Mouse (Mus musculus): ENCODE results near the gene Chrm1.
"Not testable (repeated sequence)": the region's sequence is repeated elsewhere in the genome, so short reads cannot be mapped to it uniquely, and the experiment has no call there.

Chrm1 gene

DNA sequence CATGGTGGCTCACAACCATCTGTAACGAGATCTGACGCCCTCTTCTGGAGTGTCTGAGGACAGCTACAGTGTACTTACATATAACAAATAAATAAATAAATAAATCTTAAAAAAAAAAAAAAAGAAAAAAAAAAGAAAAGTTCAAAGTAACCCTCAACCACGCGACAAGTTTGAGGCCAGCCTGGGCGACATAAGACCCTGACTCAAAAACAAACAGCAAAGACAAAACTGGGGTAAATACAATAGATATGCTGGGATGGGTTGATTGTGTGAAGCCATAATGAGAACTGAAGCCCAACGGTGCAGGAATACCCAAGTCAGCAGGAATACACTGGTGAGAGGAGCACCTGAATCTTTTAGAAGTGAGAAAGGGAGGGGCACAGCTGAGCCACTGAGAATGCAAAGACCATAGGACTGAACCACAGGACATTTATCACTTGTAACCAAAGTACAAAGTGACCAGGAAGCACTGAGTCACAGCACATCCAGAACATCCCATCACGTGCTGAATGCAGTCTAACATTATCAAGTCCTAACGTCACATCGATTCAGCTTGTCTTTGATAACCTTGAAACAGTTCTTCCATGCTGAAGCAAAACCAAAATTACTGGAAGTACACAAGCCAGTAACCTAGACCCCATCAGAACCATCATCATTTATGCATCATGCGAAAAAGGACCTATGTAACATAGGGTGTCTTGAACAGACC, 53.3 kb downstream of the Chrm1 start:
- DNase-seq (ENCODE audit: low spot score in 2 of 2): no peak

DNA sequence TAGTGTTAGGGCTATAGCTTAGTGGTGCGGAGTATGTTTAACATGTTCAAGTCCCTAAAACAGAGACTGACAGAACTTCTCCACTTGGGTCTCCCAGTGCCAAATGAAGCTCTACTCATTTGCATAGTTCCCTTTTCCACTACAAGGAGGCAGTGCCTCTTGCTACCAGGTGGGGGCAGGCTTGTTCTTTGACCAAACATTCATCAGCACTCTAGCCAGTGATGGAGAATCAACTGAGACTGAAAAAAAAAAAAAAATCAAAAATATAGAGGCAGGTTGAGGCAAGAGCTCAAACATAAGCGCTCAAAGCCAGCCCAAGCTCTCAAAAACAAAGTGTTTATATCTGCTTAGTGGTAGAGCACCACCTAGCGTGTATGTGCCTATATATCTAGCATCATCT, 54.8 kb downstream of the Chrm1 start:
- DNase-seq (ENCODE audit: low spot score in 2 of 2): no peak

DNA sequence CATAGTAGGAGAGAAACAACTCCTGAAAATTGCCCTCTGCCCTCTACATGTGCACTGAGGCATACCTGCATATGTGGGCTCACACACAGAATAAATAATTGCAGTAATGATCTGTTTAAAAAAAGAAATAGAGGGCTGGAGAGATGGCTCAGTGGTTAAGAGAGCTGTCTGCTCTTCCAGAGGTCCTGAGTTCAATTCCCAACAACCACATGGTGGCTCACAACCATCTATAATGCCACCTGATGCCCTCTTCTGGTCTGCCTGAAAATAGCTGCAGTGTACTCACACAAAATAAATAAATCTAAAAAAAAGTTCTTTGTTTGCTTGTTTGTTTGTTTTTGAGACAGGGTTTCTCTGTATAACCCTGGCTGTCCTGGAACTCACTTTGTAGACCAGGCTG, 55.4 kb downstream of the Chrm1 start:
- not testable (repeated sequence) for DNase-seq (ENCODE audit: low spot score in 2 of 2)

DNA sequence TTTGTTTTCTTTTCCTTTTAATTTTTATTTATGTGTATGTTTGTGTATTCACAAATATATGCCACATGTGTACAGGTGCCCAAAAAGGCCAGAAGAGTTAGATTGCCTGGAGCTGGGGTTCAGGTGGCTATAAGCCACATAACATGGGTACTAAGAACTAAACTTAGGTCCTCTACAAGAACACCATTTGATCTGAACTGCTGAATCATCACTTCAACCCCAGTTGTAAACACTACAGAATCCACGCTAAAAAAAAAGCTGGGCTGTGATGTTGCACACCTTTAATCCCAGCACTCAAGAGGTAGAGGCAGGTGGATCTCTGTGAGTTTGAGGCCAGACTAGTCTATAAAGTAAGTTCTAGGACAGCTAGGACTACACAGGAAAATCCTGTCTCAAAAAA, 57.8 kb downstream of the Chrm1 start:
- no peak for DNase-seq (ENCODE audit: low spot score in 2 of 2)

DNA sequence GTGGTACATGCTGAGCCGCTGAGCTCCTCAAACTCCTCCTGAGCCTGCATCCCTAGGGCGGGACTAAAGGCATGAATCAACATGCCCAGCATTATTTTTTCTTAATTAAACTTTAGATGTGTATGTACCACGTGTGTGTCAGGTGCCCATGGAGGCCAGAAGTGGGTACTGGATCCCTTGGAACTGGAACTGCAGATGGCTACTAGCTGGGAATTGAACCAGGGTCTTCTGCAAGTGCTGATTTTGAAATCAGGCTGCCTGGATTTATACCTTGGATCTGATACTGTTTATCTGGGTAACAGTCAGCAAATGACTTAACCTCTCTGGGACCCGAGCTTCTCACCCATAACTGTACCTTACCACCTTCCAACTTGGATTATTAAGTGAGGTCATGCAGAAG, 58.4 kb downstream of the Chrm1 start:
- DNase-seq (ENCODE audit: low spot score in 2 of 2): no peak

DNA sequence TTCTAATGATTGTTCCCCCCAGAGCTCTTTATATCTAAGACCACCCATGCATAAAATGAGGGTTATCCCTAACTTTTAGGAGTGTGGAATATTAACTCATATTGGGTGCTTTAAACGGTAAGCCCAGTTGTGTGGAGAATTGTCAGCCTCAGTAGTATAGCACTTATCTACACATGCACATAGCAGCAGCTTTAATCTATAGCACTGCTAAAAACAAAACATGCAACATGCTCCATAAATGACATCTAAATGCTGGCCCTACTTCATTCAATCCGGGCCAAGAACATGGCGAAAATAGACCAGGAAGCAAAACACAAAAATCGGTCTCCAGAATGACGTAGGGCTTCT, 58.9 kb downstream of the Chrm1 start:
- no peak for DNase-seq (ENCODE audit: low spot score in 2 of 2)

DNA sequence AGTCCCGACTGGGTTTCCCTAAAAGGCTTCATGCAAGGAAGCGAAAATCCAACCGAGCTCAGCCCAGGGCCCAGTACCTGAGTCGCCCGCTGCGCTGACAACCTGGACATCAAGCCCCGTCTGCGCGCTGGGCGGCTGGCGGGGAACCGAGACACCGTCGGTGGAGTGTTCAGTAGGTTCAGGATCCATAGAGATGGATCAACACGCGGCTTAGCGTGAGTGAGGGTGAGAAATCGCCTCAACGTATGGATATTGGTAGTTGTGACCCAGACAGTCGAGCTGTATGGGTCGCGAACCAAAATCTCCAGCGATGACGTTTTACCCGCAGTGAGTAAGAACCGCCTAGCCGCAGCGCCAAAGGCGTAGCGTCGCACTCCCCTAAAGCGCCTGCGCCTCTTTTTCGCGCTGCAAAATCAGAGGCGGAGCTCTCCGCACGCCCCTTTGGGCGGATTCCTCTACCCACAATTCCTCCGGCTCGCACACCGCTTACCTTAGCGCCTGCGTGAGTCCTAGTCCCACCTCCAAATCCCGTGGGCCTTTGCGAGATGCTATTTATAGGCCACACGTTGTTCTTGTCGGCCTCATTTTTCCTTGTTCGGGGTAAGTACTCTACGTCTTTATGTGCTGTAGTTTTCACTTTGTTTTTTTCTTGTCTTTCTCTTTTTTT, 59.5 kb downstream of the Chrm1 start, which contains the start of gene Slc3a2:
Slc3a2 (minus strand) TSS at position 463 of the 667 bp plus-strand sequence.
- peak; percentile 91 to 95 for DNase-seq (ENCODE audit: low spot score in 2 of 2)

DNA sequence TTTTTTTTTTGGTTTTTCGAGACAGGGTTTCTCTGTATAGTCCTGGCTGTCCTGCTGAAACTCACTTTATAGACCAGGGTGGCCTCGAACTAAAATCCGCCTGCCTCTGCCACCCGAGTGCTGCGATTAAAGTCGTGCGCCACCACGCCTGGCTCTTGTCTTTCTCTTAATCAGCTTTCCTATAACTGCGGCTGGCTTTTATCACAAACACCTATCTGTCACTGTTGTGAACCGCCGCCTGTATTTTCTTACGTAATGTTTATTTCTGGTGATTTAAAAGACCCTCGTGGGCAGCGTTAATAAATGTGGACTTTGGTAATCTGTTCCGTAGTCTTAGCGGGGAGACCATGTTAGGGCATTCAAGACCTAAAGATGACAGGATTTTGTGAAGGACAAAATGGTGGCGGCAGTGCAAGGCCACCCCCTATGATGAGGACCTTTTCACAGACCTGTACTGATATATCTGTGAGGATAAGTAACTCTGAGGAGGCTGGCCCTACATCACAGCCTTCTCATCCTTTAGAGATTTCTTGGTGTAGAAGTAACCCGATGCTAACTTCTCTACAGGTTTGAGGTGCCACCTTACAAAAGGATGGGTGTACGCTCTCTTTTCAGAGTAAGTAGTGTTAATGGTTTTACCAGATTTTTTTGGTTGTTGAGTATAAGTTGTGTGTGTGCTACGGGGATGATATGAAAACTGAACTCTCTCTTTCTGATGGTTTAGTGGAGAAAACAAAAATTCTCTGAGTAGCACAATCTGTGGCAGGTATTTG, 60.2 kb downstream of the Chrm1 start:
- DNase-seq (ENCODE audit: low spot score in 2 of 2): no peak

DNA sequence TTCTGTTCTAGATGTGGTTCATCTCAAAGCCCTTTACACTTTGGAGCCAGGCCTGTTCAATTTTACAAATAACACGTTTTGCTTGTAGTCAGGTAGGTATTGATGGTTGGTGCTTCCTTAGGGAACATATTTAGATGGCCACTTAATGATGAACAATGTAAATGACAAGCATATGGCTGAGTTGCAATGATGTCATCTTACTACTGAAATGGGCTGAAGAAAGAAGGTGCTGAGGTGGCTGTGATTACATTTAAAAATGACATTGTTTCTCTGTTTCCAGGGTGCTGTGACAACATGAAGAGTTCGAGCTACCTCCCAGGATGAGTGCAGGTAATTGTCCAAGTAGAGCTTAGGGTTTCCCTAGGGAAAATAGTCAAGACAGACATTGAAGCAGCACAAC, 60.8 kb downstream of the Chrm1 start:
- DNase-seq (ENCODE audit: low spot score in 2 of 2): no peak

DNA sequence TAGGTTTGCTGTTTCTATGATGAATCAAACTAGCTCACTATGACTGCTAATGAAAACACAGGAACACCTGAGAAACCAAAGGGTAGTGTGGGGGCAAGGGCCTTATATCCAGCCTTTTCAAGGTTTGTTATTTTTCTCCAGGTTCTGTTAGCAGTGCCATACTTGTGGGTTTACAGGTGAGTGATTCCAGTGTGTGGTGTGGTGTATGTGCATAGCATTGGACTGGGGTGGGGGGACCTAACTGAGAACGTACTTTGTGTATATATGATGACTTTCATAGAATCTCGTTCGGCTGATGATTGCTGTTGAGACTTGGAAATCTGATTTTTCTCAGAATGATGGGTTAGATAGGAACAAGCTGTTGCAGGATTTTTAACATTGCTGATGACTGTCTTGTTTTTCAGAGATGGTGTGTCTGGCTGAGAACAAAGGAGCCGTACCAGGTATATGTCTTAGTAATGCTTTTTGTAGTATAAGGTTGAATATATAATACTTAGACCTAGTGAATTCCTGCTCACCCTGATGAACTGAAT, 61.6 kb downstream of the Chrm1 start:
- no peak for DNase-seq (ENCODE audit: low spot score in 2 of 2)

DNA sequence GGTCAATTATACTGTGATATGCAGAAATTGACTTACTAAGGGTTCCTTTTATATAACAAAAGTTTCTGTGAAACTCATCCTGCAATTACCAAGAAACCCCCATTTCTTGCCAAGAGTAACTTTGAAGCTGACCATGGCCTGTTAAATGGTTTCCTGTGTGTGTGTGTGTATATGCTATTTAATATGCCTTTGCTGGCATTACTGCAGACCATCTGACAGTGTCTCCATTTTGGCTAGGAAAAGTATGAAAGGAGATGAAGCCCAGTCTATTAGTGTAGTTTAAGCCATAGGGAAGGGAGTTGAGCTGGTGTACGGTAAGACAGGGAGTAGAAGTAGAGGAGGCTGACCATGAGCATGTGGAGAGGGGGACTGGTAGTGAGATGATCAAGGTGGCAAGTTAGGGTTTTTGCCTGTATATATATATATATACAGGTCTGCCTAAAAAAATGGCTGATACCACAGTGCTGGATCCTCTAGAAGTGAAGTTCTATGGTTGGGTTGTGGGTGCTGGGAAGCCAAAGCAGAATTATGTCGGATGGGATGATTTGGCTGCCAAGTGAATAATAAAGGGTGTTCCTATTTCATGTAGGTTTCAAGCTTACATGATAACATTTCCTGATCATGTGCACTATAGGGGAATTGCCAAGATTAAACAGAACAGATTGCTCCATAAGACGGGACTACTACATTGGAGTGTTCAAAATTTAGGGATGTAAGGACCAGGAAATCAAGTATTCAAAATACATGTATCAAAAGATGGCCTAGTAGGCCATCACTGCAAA, 63.2 kb downstream of the Chrm1 start:
- no peak for DNase-seq (ENCODE audit: low spot score in 2 of 2)

DNA sequence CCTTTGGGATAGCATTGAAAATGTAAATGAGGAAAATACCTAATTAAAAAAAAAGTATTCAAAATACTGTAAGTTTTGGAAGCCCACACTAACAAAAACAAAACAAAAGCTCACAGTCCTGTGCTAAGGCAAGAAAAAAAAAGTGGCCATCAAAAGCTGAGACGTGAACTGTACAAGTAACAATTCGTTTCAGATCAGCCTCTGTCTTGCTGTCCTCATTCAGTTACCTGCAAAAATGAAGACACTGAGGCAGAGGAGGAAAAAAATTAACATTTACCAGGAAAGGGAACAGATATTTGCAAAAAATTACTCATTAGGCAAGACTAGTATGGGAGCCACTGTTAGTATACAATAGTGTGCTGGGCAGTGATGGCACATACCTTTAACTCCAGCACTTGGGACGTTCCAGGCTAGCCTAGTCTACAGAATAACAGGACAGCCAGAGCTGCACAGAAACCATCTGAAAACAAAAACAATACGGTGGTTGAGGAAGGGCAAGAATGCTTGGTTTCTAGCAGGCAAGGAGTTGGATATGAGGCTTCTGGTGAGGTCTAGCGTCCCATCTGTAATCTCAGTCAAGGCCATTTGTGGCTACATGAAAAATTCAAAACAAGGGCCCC, 64.0 kb downstream of the Chrm1 start:
- no peak for DNase-seq (ENCODE audit: low spot score in 2 of 2)

DNA sequence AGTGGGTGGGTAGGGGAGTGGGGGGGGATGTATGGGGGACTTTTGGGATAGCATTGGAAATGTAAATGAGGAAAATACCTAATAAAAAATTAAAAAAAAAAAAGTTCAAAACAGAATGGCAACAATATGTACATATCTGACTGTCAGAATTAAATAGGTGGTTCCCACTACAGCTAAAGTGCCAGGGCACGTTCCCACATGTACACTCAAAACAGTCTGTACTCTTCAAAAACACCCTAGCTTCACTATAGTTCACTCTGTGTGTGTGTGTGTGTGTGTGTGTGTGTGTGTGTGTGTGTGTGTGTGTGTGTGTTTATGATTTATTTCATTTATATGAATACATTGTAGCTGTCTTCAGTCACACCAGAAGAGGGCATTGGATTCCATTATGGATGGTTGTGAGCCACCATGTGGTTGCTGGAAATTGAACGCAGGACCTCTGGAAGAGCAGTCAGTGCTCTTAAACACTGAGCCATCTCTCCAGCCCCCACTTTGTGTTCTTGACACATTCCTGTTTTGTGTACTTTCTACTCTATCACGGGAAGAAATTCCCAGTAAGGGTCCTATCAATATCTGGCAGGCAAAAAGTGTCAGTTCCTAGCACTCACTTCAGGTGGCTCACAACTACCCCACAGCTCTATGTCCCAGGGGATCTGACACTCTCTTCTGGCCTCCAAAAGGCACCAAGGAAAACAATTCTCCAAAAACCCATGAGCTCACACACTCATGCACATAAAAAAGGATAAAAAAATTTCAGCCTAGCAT, 64.9 kb downstream of the Chrm1 start:
- DNase-seq (ENCODE audit: low spot score in 2 of 2): not testable (repeated sequence)

Data from urinary bladder, adult 18-20 months (tissue).